Mouse (Mus musculus) R1 (cell line): ENCODE data around the gene Col19a1.

Source experiments
- DNase-seq: peaks from one replicate; pipeline ENCODE4 v3.0.0-alpha.2; 2018; ENCODE audit warnings: low read depth, low spot score

Gene Col19a1

DNA sequence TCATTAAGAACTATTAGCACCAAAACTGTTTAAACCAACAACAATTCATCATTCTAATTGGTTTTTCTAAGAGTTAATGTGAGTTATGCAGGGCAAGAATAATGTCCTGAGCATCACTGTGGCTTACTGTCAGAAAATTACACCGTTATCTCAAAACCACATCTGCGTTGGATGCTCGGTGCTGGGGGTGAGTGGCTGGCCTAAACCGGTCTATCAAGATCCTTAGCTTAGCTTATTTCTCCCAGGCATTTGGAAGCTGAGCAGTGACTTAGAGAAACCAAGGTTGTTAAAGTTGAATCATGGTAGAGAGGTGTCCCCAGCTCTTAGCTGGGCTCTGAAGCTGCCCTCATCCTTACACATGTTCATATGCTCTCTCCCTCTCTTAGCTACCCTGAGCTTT lies 276.4 kb downstream of the Col19a1 start:
- DNase-seq = no peak

DNA sequence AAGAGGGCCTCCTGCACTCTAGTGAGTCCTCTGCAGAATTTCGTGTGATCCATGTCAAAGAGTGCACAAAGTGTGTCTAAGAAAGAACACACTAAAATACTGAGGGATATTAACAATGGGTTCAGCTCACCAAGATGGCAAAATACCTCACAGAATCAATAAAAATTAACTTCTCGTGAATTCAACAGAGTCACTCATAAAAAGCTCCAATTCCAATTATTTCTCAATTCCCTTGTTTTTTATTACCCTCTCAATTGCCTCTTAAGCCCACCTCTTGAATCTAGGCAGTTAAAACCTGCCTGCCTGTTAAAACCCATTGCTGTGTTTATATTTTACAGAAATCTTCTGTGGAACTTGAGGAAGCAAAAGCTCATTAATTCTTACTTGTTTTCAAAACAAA lies 277.1 kb downstream of the Col19a1 start:
- DNase-seq = no peak

DNA sequence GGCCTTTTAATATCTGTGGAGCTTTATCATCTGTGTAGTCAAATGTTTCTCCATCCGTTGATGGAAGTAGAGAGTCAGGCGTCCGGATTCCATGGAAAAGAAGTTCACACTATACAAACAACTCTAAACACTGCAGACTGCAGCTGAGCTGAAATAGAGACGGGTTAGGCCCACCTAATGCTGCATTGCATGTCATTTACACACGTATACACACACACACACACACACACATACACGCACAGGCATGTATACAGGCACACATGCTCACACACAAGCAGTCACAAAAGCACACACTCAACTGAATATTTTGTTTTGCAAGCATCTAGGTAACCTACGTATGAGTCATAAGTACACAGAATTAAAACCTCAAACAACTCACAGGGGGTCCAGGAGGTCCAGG lies 284.2 kb downstream of the Col19a1 start:
- no peak for DNase-seq

DNA sequence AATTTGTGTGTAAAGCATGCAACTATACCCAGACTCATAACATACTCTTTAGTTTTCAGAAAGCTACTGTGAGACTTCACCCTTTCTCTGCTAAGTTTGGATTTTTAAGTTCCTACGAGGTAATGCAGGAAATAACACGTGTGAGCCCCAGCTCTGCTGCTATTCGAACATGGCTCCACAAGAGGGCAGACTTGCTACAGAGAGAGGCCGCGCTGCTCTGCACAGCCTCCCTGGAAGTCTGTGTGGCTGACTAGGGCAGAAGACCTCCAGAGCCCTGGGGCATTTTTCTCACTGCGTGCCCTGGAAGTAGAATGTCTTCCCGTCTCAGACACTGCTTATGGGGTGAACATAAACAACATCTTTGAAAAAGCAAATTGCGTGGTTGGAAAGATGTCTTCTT lies 284.6 kb downstream of the Col19a1 start:
- peak; percentile 66 for DNase-seq

DNA sequence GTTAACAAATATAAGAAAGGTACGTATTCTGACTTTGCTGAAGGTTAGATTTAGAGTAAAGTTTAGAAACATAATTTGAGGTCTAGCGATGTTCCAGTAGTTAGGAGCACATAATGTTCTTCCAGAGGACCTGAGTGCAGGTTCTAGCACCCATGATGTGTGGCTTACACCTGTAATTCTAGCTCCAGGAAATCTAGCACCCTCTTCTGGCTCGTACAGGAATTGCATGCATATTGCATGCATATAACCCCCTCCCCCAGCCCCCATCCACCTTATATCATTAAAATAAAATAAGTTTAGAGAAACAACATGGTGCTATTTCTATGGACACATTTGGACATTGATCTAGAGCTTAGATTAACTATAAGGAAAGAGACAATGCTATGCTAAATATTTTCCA lies 286.6 kb downstream of the Col19a1 start:
- DNase-seq = peak; percentile 45

DNA sequence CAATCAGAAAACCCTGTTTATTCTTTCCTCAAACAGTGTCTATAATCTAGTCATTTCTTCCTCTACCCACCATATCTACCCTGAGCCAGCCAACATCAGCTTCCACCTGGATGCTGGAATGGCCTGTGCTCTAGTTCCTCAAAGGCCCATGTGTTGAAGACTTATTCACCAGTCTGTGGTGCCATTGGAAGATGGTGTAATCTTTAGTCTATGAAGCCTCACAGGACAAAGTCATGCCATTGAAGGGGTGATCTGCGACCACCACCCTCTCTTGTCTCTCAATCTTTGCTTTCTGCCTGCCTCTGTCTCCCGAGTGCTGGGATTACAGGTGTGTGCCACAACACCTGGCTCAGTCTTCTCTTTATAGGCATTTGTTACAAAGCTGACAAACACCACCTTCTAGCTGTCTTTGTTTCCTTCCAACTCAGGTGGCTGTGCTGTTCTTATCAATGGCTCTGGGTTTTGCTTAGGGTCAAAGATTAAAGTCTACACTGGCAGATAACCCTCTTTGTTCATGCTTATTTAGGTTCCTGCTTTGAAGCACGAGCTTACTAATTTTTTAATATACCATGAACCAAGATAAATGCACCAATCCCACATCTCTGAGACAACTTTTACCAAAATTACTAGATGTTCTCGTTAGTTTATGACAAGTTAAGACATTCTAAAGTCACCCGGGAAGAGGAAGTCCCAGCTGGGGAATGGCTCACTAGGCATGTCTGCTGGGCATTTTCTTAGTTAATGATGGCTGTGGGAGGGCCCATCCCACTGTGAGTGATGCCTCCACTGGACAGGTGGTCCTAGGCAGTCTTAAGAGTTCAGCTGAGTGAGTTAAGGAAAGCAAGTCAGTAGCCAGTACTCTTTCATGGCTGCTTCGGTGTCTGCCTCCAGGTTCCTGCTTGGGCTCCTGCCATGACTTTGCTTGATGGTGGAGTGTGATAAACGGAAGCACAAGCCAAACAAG lies 292.0 kb downstream of the Col19a1 start:
- DNase-seq = no peak

DNA sequence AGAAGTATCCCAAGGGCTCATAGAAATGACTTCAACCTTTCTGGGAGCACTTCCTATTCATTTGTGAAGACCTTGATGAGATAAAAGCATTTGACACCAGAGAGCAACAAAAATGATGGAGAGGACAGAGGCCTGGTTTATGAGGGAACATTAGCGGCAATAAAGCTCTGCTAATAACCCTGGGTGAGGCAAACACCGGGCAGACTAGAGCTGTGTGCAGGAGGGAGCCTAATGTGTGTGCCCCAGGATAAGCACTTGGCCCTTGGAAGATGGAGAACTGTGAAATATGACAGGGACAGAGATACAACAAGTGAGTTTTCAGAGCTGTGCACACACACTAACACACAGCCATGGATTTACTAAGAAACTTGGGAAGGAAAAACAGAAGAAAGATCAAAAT lies 294.8 kb downstream of the Col19a1 start:
- DNase-seq = no peak

DNA sequence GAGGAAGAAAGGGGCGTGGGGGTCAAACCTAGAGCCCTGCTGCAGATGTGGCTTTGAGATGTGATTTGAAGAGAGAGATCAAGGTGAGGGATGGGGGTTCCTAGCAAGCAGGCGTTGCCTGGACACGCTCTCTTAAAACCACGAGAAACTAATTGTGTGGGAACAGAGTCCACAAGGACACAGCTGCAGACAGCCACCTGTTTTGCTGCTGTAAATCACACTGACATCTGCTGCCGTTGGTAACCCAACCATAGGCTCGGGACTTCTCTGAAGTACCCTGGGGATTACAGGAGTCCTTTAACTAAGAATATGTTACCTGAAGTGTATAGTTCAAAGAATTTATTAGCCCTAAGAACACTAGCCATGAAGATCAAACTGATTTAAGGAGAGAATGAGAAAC lies 300.9 kb downstream of the Col19a1 start:
- DNase-seq = no peak

DNA sequence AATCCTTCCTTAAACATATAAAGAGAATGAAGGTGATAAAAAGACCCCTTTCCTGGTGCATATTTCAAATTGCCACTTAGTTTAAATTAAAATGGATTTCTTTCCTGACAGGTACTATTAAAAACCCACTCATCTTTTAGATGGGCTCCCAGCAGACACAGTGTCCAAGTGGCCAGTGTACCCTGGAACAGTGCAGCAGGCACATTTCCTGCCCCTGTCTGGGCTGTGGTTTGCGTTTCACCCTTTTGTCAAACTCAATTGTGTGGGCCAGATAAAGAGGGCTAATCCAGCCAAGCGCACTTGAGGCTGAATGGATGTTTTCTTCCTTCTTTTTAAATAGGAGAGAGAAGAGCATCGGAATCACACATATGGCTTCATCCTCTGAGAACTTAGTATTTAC lies 320.2 kb downstream of the Col19a1 start:
- DNase-seq = no peak

DNA sequence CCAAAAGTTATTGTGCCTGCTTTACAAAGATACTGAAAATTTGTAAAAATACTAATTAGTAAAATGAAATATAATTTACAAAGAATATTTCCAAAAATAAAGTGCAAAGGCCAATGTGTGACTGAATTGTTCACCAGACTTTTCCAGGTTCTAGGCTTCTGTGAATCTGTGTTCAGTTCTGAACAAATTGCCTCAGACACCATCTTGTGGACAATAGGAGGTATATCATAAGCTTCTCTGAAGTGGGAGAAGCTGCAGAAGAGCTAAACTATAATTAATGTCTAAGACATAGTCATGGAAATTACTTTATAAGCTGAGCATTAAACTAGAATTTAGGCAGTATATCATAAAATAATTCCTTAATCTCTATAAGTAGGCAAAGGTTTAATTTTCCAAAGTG lies 326.1 kb downstream of the Col19a1 start:
- DNase-seq = no peak

DNA sequence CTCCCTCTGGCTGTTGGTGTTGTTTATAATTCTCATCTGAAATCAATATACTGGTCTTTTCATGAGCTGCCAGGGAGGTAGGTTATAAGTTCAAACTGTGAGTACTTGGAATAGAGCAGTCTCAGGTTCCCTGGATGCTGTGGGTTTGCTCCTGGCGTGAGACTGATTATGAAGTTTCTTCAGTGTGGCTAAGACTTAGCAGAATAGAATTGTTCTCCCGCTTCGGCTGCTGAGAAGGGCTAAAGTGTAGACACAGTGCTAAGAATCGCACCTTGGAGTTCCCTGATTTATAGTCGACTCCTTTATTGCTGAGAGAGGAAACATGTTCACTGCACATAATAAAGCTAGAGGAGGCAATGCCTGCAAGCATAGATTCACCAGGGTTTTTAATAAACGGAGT lies 327.9 kb downstream of the Col19a1 start:
- DNase-seq = no peak

DNA sequence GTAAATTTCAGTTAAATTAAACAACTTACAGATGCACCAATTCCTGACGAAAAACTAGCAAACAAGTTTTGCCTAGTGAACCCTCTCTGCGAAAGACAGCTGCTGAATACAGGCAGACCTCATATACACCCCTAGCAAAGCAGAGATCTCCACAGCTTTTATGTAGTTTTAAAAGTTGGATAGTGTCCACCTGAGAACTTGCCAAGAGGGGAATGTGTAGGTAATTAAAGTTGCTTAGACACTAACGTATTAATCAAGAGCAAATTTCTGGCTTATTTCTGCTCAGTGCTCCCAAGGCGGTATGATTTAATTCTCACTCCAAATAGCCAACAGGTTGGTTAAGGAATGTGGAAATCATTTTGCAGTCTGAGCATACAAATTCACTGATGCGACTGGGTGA lies 329.3 kb downstream of the Col19a1 start:
- no peak for DNase-seq

DNA sequence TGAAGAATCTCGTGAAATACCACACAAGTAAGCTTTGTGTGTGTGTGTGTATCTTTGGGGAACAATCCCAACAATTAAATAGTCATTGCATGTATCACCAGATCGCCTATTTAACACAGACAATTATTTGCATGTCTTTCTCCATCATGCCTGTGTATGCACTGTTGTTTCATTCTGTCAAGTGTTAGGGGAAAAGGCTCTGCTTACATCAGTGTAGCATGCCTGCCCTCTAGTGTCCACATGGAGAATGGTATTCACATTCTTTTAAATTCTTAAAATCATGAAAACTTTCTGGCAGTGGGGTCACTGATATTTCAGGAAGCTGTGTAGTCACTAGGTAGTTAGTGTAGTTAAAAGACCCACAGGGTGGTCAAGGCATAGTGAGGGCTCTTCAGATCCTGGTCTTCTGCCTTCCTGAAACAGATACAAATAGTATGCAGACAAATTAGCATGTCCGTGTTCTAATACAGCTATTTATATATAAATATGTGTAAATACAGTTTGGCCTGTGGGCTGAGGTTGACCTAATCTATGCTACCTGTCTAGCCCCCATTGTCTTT lies 338.1 kb downstream of the Col19a1 start:
- DNase-seq = peak; percentile 44

DNA sequence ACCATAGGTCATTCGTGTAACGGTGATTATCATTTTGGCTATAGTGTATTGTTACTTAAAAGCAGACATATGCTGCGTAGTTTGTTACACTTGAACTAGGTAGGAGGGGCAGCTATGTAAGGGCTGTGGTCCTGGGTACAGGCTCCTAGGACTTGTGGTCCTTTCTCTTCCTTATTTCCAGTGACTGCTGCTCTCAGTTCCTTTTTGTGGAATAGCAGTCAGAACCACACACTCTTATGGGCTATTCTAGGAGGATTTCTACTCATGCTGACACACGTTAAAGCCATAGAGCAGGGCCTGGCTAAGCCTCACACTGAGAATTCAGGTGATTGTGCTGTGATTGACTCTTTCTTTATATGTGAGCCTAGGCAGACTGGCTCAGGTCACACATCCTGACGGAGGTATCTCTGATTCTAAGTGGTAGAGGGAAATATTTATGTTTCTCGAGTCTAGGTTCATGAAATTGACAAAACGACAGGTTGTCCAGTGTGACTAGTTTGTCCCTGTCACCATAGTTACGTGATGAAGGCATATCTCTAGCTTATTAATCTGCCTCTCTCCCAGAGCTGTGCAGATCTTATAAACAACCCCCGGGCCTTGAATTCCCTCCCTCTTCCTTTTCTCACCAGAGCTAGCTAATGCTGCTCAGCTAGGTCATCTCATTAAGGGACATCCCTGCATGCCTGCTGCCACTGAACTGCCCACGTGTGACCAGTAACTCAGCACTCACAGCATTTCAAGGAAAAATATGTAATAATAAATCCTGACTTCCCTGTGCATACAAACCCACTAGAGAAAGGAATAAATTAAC lies 338.8 kb downstream of the Col19a1 start:
- no peak for DNase-seq

DNA sequence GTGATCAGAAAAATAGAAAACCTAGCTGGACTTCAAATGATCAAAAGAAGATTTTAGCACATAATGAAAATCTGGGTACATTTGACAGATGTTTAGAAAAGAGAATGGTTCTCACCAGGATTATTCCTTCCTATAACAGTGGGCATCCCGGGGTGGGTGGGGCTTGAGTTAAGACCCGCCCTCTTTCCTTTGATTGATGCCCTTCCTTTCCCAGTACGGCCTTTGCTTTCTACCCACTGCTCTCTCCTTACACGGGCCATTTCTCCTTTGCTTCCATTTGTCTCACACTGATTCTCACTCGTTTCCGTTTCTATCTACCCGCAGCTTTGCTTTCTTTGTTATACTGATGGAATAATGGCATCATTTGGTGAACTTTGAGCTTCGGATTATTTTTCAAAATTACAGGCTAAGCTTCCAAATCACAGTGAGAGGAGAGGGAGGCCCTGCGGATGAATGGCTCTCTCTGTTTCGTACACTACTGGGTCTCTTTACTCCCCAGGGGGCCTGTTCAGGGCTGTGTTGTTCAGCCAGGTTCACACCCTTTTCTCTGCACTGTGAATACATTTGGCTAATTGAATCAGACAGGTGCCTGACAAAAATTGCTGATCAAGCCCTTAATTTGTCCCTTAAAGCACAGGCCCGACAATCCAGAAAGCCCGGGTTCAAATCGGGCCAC lies 341.4 kb downstream of the Col19a1 start:
- peak; percentile 54 for DNase-seq

DNA sequence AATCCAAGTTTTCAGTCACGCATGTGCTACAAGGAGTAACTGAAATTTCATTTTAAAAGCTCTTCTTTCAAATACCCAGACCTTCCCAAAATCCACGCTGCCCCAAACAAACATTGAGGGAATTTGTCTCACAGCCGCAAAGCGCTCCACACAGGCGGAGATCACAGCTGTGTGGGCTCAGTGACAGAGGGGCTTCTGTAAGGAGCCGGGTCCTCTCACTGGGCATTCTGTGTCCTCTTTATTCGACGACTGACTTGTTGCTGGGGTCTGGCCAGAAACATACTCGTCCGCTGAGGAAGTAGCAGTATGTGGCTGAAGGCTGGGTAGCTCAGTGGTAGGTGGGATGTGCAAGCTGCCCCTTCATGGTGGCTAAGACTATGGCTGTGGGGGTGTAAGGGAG lies 342.3 kb downstream of the Col19a1 start:
- DNase-seq = no peak

DNA sequence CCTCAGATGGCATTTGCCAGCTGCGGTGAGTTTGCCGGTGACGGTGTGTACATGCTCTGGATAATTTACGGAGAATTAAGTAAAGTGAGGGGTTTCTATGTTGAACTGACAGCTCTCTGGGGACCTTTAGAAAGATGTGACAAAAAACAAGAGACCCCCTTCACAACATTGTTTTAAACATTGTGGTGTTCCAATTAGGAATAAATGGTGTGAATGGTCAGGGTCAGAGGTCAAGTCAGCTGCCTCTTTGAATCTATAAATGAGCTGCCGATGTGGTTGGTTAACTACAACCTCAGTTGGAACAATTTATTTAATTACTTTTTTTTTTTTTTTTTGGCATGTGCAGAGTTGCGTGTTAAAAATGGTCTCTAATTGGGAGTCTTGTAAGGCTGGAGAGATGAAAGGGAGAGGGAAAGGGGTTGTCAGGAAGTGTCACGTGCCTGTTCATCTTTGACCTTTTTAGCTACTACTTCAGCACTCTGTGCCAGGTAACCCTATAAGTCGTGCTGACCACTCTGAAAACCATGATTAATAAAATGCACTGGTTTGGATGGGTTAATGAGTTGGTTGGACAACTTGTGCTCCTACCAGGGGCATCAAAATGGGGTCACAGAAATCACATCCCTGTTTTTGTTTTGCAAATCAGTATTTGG lies 347.1 kb downstream of the Col19a1 start:
- DNase-seq = no peak

DNA sequence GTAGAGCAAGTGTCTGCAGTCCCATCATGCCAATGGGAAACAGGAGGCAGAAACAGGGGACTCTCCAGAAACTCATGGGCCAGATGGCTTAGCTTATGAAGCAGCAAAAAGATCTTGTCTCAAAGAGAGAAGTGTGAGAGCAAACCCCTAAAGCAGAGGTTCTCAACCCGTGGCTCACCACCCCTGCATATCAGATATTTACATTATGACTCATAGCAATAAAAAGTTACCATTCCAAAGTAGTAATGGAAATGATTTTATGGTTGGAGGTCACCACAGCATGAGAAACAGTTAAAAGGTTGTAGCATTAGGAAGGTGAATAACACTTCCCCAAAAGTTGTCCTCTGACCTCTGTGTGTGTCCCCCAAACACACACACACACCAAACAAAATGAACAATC lies 350.9 kb downstream of the Col19a1 start:
- DNase-seq = no peak

DNA sequence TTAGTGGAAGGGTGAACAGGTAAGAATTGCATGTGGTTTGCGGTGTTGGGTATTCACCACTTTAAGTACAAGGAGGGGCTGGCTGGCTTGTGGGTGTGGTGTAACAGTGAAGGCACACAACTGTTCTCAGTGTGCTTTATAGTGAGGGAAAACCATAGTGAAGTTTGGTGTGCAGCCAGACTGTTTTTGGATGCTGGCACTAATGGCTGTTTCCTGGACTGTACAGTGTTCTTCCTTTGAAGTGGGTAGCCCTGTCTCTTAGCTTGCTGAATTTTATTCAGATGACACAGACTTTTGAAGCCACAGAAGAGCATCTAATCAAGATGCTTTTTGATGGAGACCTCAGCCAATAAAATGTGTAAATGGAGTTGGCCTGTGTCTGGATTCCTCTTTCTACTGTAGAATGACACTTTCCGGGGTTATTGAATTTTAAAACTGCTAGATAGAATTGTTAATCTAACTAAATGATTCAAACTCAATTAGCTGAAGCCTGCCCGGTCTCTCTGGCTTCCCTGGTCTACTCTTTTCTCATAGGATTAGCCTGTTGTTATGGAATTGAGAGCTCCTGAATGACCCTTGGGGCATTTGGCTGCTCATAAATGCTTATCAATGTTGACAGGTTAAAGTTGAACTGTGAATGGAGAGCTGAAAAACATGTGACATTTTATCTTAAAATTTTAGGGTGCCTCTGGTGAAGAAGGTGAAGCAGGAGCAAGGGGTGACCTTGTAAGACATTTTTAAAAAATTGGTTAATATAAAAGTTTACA lies 355.6 kb downstream of the Col19a1 start:
- no peak for DNase-seq

DNA sequence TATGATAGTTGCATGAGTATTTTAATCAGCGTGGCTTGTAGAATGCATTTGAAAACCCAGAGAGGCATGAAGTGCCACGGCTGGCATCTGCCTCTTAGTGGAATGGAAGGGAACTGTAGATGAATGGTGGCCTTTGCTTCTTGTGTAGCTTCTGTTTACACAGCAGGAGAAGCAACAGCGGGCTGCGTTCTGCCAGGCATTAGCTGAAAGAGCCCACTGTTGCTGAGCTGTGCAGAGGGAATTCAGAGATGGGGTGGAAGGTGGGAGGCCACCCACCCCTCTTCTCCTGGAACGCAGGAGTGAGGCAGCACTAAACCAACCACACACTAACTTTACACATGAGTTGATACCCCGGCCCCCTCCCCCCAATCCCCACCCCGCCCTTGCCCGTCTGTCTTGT lies 356.8 kb downstream of the Col19a1 start:
- no peak for DNase-seq

DNA sequence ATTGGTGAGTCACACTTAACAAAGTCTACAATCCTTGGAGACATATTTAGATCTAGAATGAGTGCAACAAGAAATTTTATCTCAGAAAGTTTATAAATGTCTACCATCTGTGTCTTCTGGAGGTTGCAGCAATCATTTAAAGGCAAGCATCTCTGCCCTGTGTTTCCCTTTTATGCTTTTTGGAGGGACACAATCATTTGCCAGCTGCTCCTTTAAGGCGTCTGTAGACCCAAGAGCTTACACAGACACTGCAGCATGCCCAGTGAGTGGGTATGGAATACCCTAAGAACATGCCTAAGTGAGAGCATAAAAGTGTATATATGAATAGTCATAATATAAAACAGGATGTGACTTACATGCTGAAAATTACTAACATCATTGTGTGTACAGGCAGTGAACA lies 357.7 kb downstream of the Col19a1 start:
- DNase-seq = no peak
